Mouse (Mus musculus): ENCODE data around the gene Wdr45b. TPM values are rescaled to one million over a fixed set of nuclear protein-coding genes. Genes with fewer than 3 reads are reported as not detected.

The Wdr45b gene
- polyA plus RNA-seq, 1 experiment, result 21.6 TPM

- no peak for TF ChIP-seq POLR2A (IDR thresholded peaks at IDR 0.05; ENCODE audit: low read depth, low read length)
- TF ChIP-seq CTCF (IDR thresholded peaks at IDR 0.05; ENCODE audit: extremely low read depth, insufficient read depth, insufficient read length, insufficient replicate concordance), result no peak
- Histone ChIP-seq H3K4me1 (ENCODE audit: control insufficient read depth, insufficient read depth, insufficient read length) (no peaks in the 10 kb centered on the region), H3K36me3 (ENCODE audit: control insufficient read depth, insufficient read depth, low read length) (peaks cover 31% of the 10 kb centered on the region), H3K27me3 (ENCODE audit: control insufficient read depth, insufficient read depth, low read length) (no peaks in the 10 kb centered on the region), H3K4me3 (ENCODE audit: extremely low read depth, insufficient read depth, insufficient read length) (no peak overlapping the region), H3K27ac (ENCODE audit: insufficient read depth, low read length) (no peak overlapping the region)
- DNase-seq (ENCODE audit: low read depth in 1 of 2, low spot score in 2 of 2), result no peak
- 93% methylated on average over 6 of the region's 6 CpGs for WGBS
Observed at GRCm38 (mm10) chr11:121305371-121305770, 48.9 kb downstream of the Wdr45b start.

GRCm38 (mm10) chr11:121300265-121300664, 54.0 kb downstream of the Wdr45b start:
- 93% methylated on average over 9 of the region's 9 CpGs for WGBS
- Histone ChIP-seq H3K4me3 (ENCODE audit: extremely low read depth, insufficient read depth, insufficient read length) (no peak overlapping the region), H3K27ac (ENCODE audit: insufficient read depth, low read length) (no peak overlapping the region), H3K27me3 (ENCODE audit: control insufficient read depth, insufficient read depth, low read length) (no peaks in the 10 kb centered on the region), H3K36me3 (ENCODE audit: control insufficient read depth, insufficient read depth, low read length) (peaks cover 26% of the 10 kb centered on the region), H3K4me1 (ENCODE audit: control insufficient read depth, insufficient read depth, insufficient read length) (no peaks in the 10 kb centered on the region)
- no peak for TF ChIP-seq POLR2A (IDR thresholded peaks at IDR 0.05; ENCODE audit: low read depth, low read length)
- no peak for TF ChIP-seq CTCF (IDR thresholded peaks at IDR 0.05; ENCODE audit: extremely low read depth, insufficient read depth, insufficient read length, insufficient replicate concordance)
- no peak for DNase-seq (ENCODE audit: low read depth in 1 of 2, low spot score in 2 of 2)

GRCm38 (mm10) chr11:121298493-121298892, 55.8 kb downstream of the Wdr45b start:
- Histone ChIP-seq H3K4me3 (ENCODE audit: extremely low read depth, insufficient read depth, insufficient read length) (no peak overlapping the region), H3K36me3 (ENCODE audit: control insufficient read depth, insufficient read depth, low read length) (peaks cover 33% of the 10 kb centered on the region), H3K4me1 (ENCODE audit: control insufficient read depth, insufficient read depth, insufficient read length) (no peaks in the 10 kb centered on the region), H3K27me3 (ENCODE audit: control insufficient read depth, insufficient read depth, low read length) (no peaks in the 10 kb centered on the region), H3K27ac (ENCODE audit: insufficient read depth, low read length) (no peak overlapping the region)
- WGBS, result 94% methylated on average over 8 of the region's 8 CpGs
- DNase-seq (ENCODE audit: low read depth in 1 of 2, low spot score in 2 of 2), result no peak
- TF ChIP-seq CTCF (IDR thresholded peaks at IDR 0.05; ENCODE audit: extremely low read depth, insufficient read depth, insufficient read length, insufficient replicate concordance) (no peak), POLR2A (IDR thresholded peaks at IDR 0.05; ENCODE audit: low read depth, low read length) (no peak)

DNA sequence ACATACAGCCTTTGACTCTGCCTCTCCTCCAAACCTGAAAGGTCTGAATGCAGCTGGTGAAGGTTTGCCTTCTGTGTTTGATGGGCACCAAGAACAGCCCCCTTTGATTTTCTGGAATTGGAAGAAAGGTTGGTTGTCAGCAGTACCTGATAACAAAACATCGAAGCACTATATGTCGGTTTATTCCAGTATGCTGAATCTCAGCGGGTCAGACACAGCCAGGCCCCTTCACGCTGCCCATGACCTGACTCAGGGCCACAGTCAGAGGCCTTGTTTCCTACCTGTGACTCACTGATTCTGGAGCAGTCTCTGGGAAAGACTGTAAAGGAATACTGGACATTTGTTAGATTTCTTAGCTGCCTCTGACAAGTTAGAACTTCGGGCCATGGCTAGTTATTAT, 59.5 kb downstream of the Wdr45b start:
- Histone ChIP-seq H3K4me3 (ENCODE audit: extremely low read depth, insufficient read depth, insufficient read length) (no peak overlapping the region), H3K4me1 (ENCODE audit: control insufficient read depth, insufficient read depth, insufficient read length) (no peaks in the 10 kb centered on the region)
- WGBS, result 97% methylated on average over 5 of the region's 5 CpGs

DNA sequence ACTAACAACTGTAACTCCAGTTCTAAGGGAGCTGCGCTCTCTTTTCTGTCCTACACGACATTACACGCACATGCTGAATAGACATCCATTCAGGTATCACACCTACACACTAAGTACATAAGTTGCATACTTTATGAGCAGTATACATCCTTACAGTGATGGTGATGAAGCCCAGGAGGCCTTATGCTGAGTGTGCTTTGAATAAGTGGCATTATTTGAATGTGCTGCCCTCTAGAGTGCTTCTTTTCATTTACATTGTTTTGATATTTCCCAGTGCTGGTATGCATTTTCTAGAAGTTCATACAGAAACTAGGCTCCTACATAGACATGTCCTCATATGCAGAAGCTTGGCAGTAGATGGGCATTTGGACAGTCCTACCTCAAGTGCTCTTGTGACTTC, 64.4 kb downstream of the Wdr45b start:
- H3K36me3 ChIP-seq (ENCODE audit: control insufficient read depth, insufficient read depth, low read length), result peaks cover 38% of the 10 kb centered on the region

More for the DNA sequence above, 59.5 kb downstream of the Wdr45b start:
- Histone ChIP-seq H3K36me3 (ENCODE audit: control insufficient read depth, insufficient read depth, low read length) (peaks cover 34% of the 10 kb centered on the region), H3K27ac (ENCODE audit: insufficient read depth, low read length) (no peak overlapping the region), H3K27me3 (ENCODE audit: control insufficient read depth, insufficient read depth, low read length) (no peaks in the 10 kb centered on the region)
- no peak for DNase-seq (ENCODE audit: low read depth in 1 of 2, low spot score in 2 of 2)
- TF ChIP-seq CTCF (IDR thresholded peaks at IDR 0.05; ENCODE audit: extremely low read depth, insufficient read depth, insufficient read length, insufficient replicate concordance) (no peak), POLR2A (IDR thresholded peaks at IDR 0.05; ENCODE audit: low read depth, low read length) (no peak)

DNA sequence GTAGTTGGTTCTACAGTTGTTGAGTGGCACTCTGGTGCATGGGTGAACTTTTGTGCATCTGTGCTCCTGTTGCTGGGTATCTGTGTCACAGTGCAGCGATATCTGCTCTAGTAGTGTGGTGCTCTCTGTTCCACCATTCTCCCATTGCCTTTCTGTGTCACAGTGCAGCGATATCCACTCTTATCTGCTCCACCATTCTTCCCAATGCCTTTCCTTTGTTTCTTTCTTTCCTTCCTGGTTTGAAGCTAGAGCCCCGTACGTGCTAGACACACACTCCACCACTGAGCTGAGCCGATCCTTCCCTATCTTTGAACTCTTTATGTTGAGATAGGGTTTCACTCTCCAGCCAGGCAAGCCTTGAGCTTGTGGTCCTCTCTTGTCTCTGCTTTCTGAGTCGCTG, 71.3 kb downstream of the Wdr45b start:
- no peaks in the 10 kb centered on the region for H3K4me1 ChIP-seq (ENCODE audit: control insufficient read depth, insufficient read depth, insufficient read length)
- peaks cover 16% of the 10 kb centered on the region for H3K36me3 ChIP-seq (ENCODE audit: control insufficient read depth, insufficient read depth, low read length)
- H3K4me3 ChIP-seq (ENCODE audit: extremely low read depth, insufficient read depth, insufficient read length), result no peak overlapping the region
- H3K27ac ChIP-seq (ENCODE audit: insufficient read depth, low read length), result no peak overlapping the region
- no peak for TF ChIP-seq POLR2A (IDR thresholded peaks at IDR 0.05; ENCODE audit: low read depth, low read length)
- TF ChIP-seq CTCF (IDR thresholded peaks at IDR 0.05; ENCODE audit: extremely low read depth, insufficient read depth, insufficient read length, insufficient replicate concordance), result no peak
- 73% methylated on average over 6 of the region's 6 CpGs for WGBS
- DNase-seq (ENCODE audit: low read depth in 1 of 2, low spot score in 2 of 2), result no peak
- no peaks in the 10 kb centered on the region for H3K27me3 ChIP-seq (ENCODE audit: control insufficient read depth, insufficient read depth, low read length)

More for the DNA sequence above, 64.4 kb downstream of the Wdr45b start:
- H3K27me3 ChIP-seq (ENCODE audit: control insufficient read depth, insufficient read depth, low read length), result no peaks in the 10 kb centered on the region
- H3K4me3 ChIP-seq (ENCODE audit: extremely low read depth, insufficient read depth, insufficient read length), result no peak overlapping the region
- no peak overlapping the region for H3K27ac ChIP-seq (ENCODE audit: insufficient read depth, low read length)
- TF ChIP-seq POLR2A (IDR thresholded peaks at IDR 0.05; ENCODE audit: low read depth, low read length) (no peak), CTCF (IDR thresholded peaks at IDR 0.05; ENCODE audit: extremely low read depth, insufficient read depth, insufficient read length, insufficient replicate concordance) (no peak)
- no peak for DNase-seq (ENCODE audit: low read depth in 1 of 2, low spot score in 2 of 2)
- 96% methylated on average over 3 of the region's 3 CpGs for WGBS
- H3K4me1 ChIP-seq (ENCODE audit: control insufficient read depth, insufficient read depth, insufficient read length), result no peaks in the 10 kb centered on the region

DNA sequence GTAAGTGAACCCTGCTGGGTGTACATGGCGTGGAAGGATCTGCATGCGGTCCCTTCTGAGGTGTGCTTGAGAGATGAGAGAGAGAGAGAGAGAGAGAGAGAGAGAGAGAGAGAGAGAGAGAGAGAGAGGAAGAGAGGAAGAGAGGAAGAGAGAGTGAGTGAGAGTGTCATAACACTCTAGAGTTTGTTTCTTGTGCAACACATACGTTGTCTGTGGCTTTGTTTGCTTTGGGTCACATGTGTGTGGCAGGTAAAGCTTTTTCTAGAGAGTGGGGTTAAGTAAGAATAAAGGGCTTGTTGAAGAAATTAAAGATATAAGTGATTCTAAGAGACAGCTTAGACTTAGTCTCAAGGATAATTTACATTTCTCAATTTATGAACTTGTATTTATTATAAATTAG, 76.2 kb downstream of the Wdr45b start:
- Histone ChIP-seq H3K27ac (ENCODE audit: insufficient read depth, low read length) (no peak overlapping the region), H3K27me3 (ENCODE audit: control insufficient read depth, insufficient read depth, low read length) (no peaks in the 10 kb centered on the region), H3K4me3 (ENCODE audit: extremely low read depth, insufficient read depth, insufficient read length) (no peak overlapping the region), H3K4me1 (ENCODE audit: control insufficient read depth, insufficient read depth, insufficient read length) (no peaks in the 10 kb centered on the region; the same call in 1 of the 2 replicates), H3K36me3 (ENCODE audit: control insufficient read depth, insufficient read depth, low read length) (no peaks in the 10 kb centered on the region)
- no peak for DNase-seq (ENCODE audit: low read depth in 1 of 2, low spot score in 2 of 2)
- no peak for TF ChIP-seq CTCF (IDR thresholded peaks at IDR 0.05; ENCODE audit: extremely low read depth, insufficient read depth, insufficient read length, insufficient replicate concordance)
- WGBS, result 88% methylated on average over 3 of the region's 3 CpGs

Measured in spleen, adult 2 months (tissue).